Mouse (Mus musculus) lung, embryonic 14.5 days (tissue): ENCODE data around the gene Eppin. TPM values are rescaled to one million over a fixed set of nuclear protein-coding genes. Genes with fewer than 3 reads are reported as not detected.

Source experiments
- ATAC-seq: fragments of 200-750 bp; cut with Nextera tagmentation; 2 replicates; pipeline ENCODE4 v1.8.0; 2017; ENCODE audit warnings: mild to moderate bottlenecking, moderate TSS enrichment, moderate library complexity; ENCODE audit not compliant: insufficient read depth
- DNase-seq: peaks from one replicate; pipeline ENCODE4 v3.0.0-alpha.2; 2015
- H3K27ac ChIP-seq: fragments of 300-500 bp; sonication (generic); 2 replicates; pipeline ENCODE4 v1.5.1; 2014; ENCODE audit warnings: low read depth, mild to moderate bottlenecking, moderate library complexity
- H3K27me3 ChIP-seq: fragments of 300-500 bp; sonication (generic); 2 replicates; pipeline ENCODE4 v1.6.1; 2014; ENCODE audit warnings: low read length, control low read depth; ENCODE audit not compliant: insufficient read depth
- H3K36me3 ChIP-seq: fragments of 300-500 bp; sonication (generic); 2 replicates; pipeline ENCODE4 v1.6.1; 2014; ENCODE audit warnings: control low read depth; ENCODE audit not compliant: insufficient read depth
- H3K4me1 ChIP-seq: fragments of 300-500 bp; sonication (generic); 2 replicates; pipeline ENCODE4 v1.6.1; 2014; ENCODE audit warnings: antibody characterized with exemption, control low read depth; ENCODE audit not compliant: insufficient read depth
- H3K4me2 ChIP-seq: fragments of 300-500 bp; sonication (generic); 2 replicates; pipeline ENCODE4 v1.6.1; 2014; ENCODE audit warnings: mild to moderate bottlenecking
- H3K4me3 ChIP-seq: fragments of 300-500 bp; sonication (generic); 2 replicates; pipeline ENCODE4 v1.5.1; 2014; ENCODE audit warnings: low read depth, low read length
- H3K9ac ChIP-seq: fragments of 300-500 bp; sonication (generic); 2 replicates; pipeline ENCODE4 v1.6.1; 2014
- H3K9me3 ChIP-seq: fragments of 300-500 bp; sonication (generic); 2 replicates; pipeline ENCODE4 v1.6.1; 2016; ENCODE audit warnings: low read depth, low read length, control low read depth
- CTCF ChIP-seq: IDR thresholded peaks from 2 replicates; pipeline ENCODE4 v1.5.1; 2016; ENCODE audit warnings: antibody characterized with exemption, low read depth
- WGBS: fragments of 180-500 bp; shearing (Covaris S2); extraction: QIAGEN DNeasy Blood & Tissue Kit; methylation state at CpG from one replicate; pipeline ENCODE4 v1.1.7; 2014; 5-methylcytosine and 5-hydroxymethylcytosine counted together
- polyA plus RNA-seq: library from polyadenylated mRNA; unstranded; fragments of >200 nt; fragmentation: Nextera tagmentation; extraction: Ambion mirVana; gene quantifications from 2 replicates; pipeline ENCODE4 v1.2.1, GENCODE M21; 2014

Gene Eppin
- polyA plus RNA-seq, 1 experiment from 2014 or later = not detected

- no peak for DNase-seq
- no peaks in the 10 kb centered on the region for H3K4me1 ChIP-seq
- TF ChIP-seq CTCF = no peak
- H3K27ac ChIP-seq = no peak overlapping the region
- 86% methylated on average over 5 of the region's 5 CpGs for WGBS
- H3K4me3 ChIP-seq = no peak overlapping the region
- H3K27me3 ChIP-seq = peaks cover 5% of the 10 kb centered on the region; the same call in 1 of the 2 replicates
- no peak overlapping the region for H3K4me2 ChIP-seq
- H3K9ac ChIP-seq = no peak overlapping the region
- peaks cover 9% of the 10 kb centered on the region; the same call in 1 of the 2 replicates for H3K36me3 ChIP-seq
- H3K9me3 ChIP-seq = no peaks in the 10 kb centered on the region
- no peak for ATAC-seq
Measured at GRCm38 (mm10) chr2:164567460-164567859, 25.9 kb downstream of the Eppin start.

- no peak overlapping the region for H3K4me2 ChIP-seq
- H3K9ac ChIP-seq = no peak overlapping the region
- no peaks in the 10 kb centered on the region for H3K4me1 ChIP-seq
- H3K9me3 ChIP-seq = no peaks in the 10 kb centered on the region
- peaks cover 7% of the 10 kb centered on the region; the same call in 1 of the 2 replicates for H3K27me3 ChIP-seq
- H3K27ac ChIP-seq = no peak overlapping the region
- no peak overlapping the region for H3K4me3 ChIP-seq
- ATAC-seq (no peak), DNase-seq (no peak)
- WGBS = 81% methylated on average over 2 of the region's 2 CpGs
- TF ChIP-seq CTCF = peak; percentile 51
- H3K36me3 ChIP-seq = peaks cover 9% of the 10 kb centered on the region; the same call in 1 of the 2 replicates
Measured at GRCm38 (mm10) chr2:164566997-164567396, 26.4 kb downstream of the Eppin start.

DNA sequence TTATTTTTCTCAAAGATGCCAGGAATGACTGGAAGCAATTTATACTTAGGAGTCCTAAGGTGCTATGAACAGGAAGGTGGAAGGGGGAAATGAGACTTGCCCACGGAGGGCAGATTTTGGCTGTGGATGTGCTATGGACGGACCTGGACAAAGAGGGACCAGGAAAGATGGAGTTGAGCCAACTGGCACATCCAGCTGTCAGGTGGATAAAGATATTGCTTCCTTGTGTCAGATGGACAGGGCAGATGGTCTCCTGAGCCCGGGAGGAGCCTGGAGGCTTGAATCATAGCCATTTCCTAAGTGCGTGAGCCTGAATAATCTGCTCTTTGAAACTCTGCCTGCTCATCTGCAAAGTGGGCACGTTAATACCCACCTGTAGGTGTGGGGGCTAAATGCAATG, 29.0 kb downstream of the Eppin start:
- Histone ChIP-seq H3K9me3 (no peaks in the 10 kb centered on the region), H3K27ac (no peak overlapping the region), H3K36me3 (peaks cover 9% of the 10 kb centered on the region; the same call in 1 of the 2 replicates), H3K27me3 (peaks cover 7% of the 10 kb centered on the region; the same call in 1 of the 2 replicates), H3K9ac (no peak overlapping the region), H3K4me3 (peak overlapping the region; percentile 52), H3K4me1 (0 out of 2 replicates have a peak, but pooled peaks cover 2% of the 10 kb centered on the region), H3K4me2 (peak overlapping the region; percentile 91)
- DNase-seq = no peak
- 58% methylated on average over 5 of the region's 5 CpGs for WGBS
- no peak for ATAC-seq
- no peak for TF ChIP-seq CTCF

- H3K4me2 ChIP-seq = peak overlapping the region; percentile 91
- H3K36me3 ChIP-seq = peaks cover 9% of the 10 kb centered on the region; the same call in 1 of the 2 replicates
- H3K4me3 ChIP-seq = peak overlapping the region; percentile 52
- WGBS = 0% methylated on average over 32 of the region's 32 CpGs
- H3K9me3 ChIP-seq = no peaks in the 10 kb centered on the region
- 0 out of 2 replicates have a peak, but pooled peaks cover 2% of the 10 kb centered on the region for H3K4me1 ChIP-seq
- H3K27me3 ChIP-seq = peaks cover 7% of the 10 kb centered on the region; the same call in 1 of the 2 replicates
- H3K9ac ChIP-seq = peak overlapping the region; percentile 65
- peak; percentile 75 for TF ChIP-seq CTCF
- ATAC-seq = peak; percentile 55
- peak; percentile 78 for DNase-seq
- H3K27ac ChIP-seq = peak overlapping the region; percentile 77
Measured at GRCm38 (mm10) chr2:164563339-164564038, 29.9 kb downstream of the Eppin start.

- H3K4me3 ChIP-seq = peak within 1 kb of the TSS; percentile 52
- H3K27ac ChIP-seq = peak within 1 kb of the TSS; percentile 77
- DNase-seq = peak; percentile 41
- WGBS = 5% methylated on average over 24 of the region's 24 CpGs
- H3K36me3 ChIP-seq = peaks cover 9% of the 10 kb centered on the region; the same call in 1 of the 2 replicates
- 0 out of 2 replicates have a peak, but pooled peaks cover 2% of the 10 kb centered on the region for H3K4me1 ChIP-seq
- H3K4me2 ChIP-seq = peak within 1 kb of the TSS; percentile 91
- ATAC-seq = peak; percentile 33; the same call in 1 of the 2 replicates
- H3K27me3 ChIP-seq = peaks cover 7% of the 10 kb centered on the region; the same call in 1 of the 2 replicates
- no peak for TF ChIP-seq CTCF
- H3K9me3 ChIP-seq = no peaks in the 10 kb centered on the region
- H3K9ac ChIP-seq = peak within 1 kb of the TSS; percentile 65
Measured at GRCm38 (mm10) chr2:164562391-164563188, 30.8 kb downstream of the Eppin start, which contains the start of gene Wfdc2. Gene Wfdc2, plus strand, starts transcription at chr2:164562413.

GRCm38 (mm10) chr2:164560106-164560505, 33.3 kb downstream of the Eppin start:
- Histone ChIP-seq H3K9me3 (no peaks in the 10 kb centered on the region), H3K27ac (no peak overlapping the region), H3K4me2 (no peak overlapping the region), H3K9ac (no peak overlapping the region), H3K27me3 (peaks cover 7% of the 10 kb centered on the region; the same call in 1 of the 2 replicates), H3K36me3 (no peaks in the 10 kb centered on the region), H3K4me1 (0 out of 2 replicates have a peak, but pooled peaks cover 2% of the 10 kb centered on the region), H3K4me3 (no peak overlapping the region)
- no peak for ATAC-seq
- DNase-seq = no peak
- 84% methylated on average over 8 of the region's 8 CpGs for WGBS
- no peak for TF ChIP-seq CTCF
